Mouse (Mus musculus) E14TG2a.4 (cell line): ENCODE data around the gene Slc16a7.

Experiments used
- H3K27me3 ChIP-seq: 2 replicates; pipeline ENCODE4 v1.6.1; 2014; ENCODE audit warnings: low read length, control low read depth; ENCODE audit not compliant: insufficient read depth
- H3K36me3 ChIP-seq: 2 replicates; pipeline ENCODE4 v1.6.1; 2014; ENCODE audit warnings: low read length, control low read depth; ENCODE audit not compliant: insufficient read depth
- H3K4me1 ChIP-seq: replicated peaks from 2 replicates; pipeline ENCODE4 v1.6.1; 2014; ENCODE audit warnings: low read depth, low read length, control low read depth
- H3K4me3 ChIP-seq: replicated peaks from 2 replicates; pipeline ENCODE4 v1.5.1; 2014; ENCODE audit warnings: mild to moderate bottlenecking, low read length
- H3K9me3 ChIP-seq: 2 replicates; pipeline ENCODE4 v1.6.1; 2014; ENCODE audit warnings: low read length, control low read depth
- CTCF ChIP-seq: conservative IDR thresholded peaks from 2 replicates; pipeline ENCODE4 v1.5.1; 2014; ENCODE audit warnings: low read length
- NANOG ChIP-seq: IDR thresholded peaks from 2 replicates; pipeline ENCODE4 v1.6.1; 2014; ENCODE audit warnings: borderline replicate concordance, low read length, mixed read lengths
- POU5F1 ChIP-seq: IDR thresholded peaks from 2 replicates; pipeline ENCODE4 v1.6.1; 2014; ENCODE audit warnings: low read length, borderline replicate concordance

Slc16a7 gene

DNA sequence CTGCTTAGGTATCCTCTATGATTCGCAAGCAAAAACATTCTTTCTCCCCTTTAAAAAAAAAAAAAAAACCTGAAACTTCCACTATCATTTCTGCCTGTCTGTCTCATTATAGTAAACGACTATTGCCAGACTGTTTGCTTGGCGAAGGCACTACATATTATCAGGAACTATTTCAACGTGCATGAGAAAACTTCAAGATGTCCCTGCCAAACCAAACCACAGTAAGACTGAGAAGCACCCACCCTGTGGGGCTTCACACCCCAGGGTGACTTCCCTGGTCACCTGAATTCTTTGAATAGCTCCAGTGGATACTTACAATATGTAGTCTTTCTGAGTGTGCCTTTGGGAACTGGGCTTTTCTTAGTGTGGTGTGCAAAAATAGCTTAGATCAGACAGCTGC is 122.9 kb downstream of the Slc16a7 start:
- Histone ChIP-seq H3K9me3 (no peaks in the 10 kb centered on the region), H3K4me3 (no peak overlapping the region), H3K27me3 (no peaks in the 10 kb centered on the region), H3K4me1 (no peaks in the 10 kb centered on the region), H3K36me3 (no peaks in the 10 kb centered on the region)
- TF ChIP-seq NANOG (no peak), POU5F1 (no peak), CTCF (no peak)

DNA sequence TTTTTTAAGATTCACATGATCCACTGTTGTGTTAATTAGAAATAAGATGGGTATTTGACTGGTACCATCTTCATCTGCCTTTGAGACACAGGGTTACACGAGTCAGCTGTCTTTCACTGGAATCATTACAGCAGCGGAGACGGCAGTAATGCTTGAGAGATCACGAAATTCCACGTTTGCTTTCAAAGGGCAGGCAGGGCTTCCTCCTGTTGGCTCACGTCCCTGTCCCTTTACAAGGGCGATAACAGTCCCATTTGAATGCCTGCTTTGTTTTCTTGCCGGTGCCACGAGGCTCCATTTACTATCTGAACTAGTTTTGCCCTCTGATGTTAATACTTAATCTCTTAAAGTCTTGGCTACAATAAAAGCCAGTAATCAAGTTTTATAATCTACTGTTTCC is 123.4 kb downstream of the Slc16a7 start:
- no peaks in the 10 kb centered on the region for H3K27me3 ChIP-seq
- H3K4me1 ChIP-seq = no peaks in the 10 kb centered on the region
- no peak for TF ChIP-seq NANOG
- TF ChIP-seq CTCF = no peak
- no peak for TF ChIP-seq POU5F1
- no peaks in the 10 kb centered on the region for H3K9me3 ChIP-seq
- no peak overlapping the region for H3K4me3 ChIP-seq
- H3K36me3 ChIP-seq = no peaks in the 10 kb centered on the region

- H3K27me3 ChIP-seq = no peaks in the 10 kb centered on the region
- no peaks in the 10 kb centered on the region for H3K9me3 ChIP-seq
- H3K36me3 ChIP-seq = no peaks in the 10 kb centered on the region
- H3K4me3 ChIP-seq = no peak overlapping the region
- no peak for TF ChIP-seq CTCF
- TF ChIP-seq NANOG = no peak
- TF ChIP-seq POU5F1 = no peak
- no peaks in the 10 kb centered on the region for H3K4me1 ChIP-seq
Measured at GRCm38 (mm10) chr10:125265467-125265866, 123.8 kb downstream of the Slc16a7 start.

DNA sequence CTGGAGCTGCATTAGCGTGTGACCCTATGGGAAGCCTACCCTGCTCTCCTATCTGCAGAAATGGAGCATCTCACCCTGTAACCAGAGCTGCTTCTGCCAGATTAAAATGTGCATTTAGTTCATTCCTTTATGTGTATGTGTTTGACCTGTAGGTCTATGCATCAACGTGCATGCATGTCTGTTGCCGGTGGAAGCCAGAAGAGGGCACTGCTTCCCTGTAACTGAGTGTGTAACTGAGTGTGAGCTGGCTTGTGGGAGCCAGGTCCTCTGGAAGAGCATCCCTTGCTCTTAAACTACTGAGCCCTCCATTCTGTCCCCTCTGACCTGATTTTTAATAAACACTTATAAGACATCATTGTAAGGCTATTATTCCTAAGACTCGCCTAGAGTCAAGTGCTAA is 124.3 kb downstream of the Slc16a7 start:
- peak; percentile 41 for TF ChIP-seq CTCF
- TF ChIP-seq POU5F1 = no peak
- H3K36me3 ChIP-seq = no peaks in the 10 kb centered on the region
- no peak overlapping the region for H3K4me3 ChIP-seq
- no peaks in the 10 kb centered on the region for H3K27me3 ChIP-seq
- no peaks in the 10 kb centered on the region for H3K9me3 ChIP-seq
- H3K4me1 ChIP-seq = no peaks in the 10 kb centered on the region

DNA sequence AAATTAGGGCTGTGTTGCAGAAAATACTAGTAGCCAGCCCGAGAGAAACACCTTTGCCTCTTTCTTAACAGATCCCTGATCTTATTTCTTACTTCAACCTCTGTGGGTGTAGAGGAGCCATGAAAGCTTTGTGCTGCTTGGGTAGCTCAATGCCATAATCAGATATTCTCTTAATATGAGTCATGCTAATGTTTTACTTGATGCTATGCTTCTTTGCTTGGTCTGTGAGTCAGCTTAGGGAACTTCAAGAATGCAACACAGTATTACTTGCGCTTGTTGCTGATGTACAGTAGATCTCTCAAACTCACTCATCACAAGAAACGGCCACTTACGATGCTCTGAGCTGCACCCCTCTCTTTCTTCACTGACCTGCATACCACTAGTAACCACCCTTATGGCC is 133.4 kb downstream of the Slc16a7 start:
- Histone ChIP-seq H3K36me3 (no peaks in the 10 kb centered on the region), H3K9me3 (no peaks in the 10 kb centered on the region), H3K4me3 (no peak overlapping the region), H3K4me1 (no peaks in the 10 kb centered on the region), H3K27me3 (no peaks in the 10 kb centered on the region)
- TF ChIP-seq NANOG (no peak), POU5F1 (no peak), CTCF (no peak)

DNA sequence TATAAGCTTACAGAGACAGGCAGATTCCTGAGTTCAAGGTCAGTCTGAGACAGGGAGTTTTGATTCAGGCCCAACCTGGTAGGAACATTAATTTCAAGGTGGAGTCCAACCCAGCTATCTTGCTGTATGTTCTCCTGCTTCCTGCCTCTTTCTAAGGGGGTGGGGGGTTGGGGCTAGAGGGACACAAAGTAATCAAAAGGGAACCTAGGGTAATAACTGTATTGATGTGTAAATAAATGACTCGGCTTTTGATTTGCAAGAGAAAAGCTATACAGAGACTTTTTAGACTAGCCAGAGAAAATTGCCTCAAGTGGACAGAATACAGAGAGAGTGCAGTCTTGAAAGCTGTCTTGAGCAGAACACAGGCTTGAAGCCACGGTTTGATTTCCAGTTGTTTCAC is 174.7 kb downstream of the Slc16a7 start:
- Histone ChIP-seq H3K4me3 (no peak overlapping the region), H3K9me3 (peaks cover 27% of the 10 kb centered on the region), H3K27me3 (no peaks in the 10 kb centered on the region), H3K36me3 (0 out of 2 replicates have a peak, but pooled peaks cover 3% of the 10 kb centered on the region), H3K4me1 (peaks cover 20% of the 10 kb centered on the region)
- TF ChIP-seq NANOG = no peak
- no peak for TF ChIP-seq POU5F1
- TF ChIP-seq CTCF = no peak

DNA sequence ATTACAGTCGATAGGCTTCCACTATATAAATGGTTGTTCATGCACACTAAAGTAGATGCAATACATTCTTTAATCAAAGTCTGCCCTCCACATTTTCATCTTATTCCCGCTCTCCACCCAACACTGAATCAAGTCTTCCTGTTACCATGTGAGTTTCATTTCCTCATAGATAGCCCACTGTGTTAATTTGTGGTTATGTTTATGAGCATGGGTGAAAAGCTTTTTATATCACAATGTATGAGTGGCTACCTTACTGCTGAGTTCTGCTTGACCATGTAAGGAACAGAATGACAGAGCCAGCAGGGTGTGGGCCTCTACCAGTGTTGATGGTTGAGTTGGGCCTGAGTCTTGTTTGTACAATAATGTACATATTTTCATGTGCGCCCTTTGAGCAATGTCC is 175.5 kb downstream of the Slc16a7 start:
- TF ChIP-seq NANOG (no peak), POU5F1 (no peak), CTCF (no peak)
- Histone ChIP-seq H3K4me3 (no peak overlapping the region), H3K27me3 (no peaks in the 10 kb centered on the region), H3K4me1 (peaks cover 20% of the 10 kb centered on the region), H3K9me3 (peaks cover 27% of the 10 kb centered on the region), H3K36me3 (0 out of 2 replicates have a peak, but pooled peaks cover 3% of the 10 kb centered on the region)

- TF ChIP-seq NANOG = no peak
- no peak for TF ChIP-seq CTCF
- TF ChIP-seq POU5F1 = no peak
- Histone ChIP-seq H3K36me3 (no peaks in the 10 kb centered on the region), H3K4me3 (no peak overlapping the region), H3K4me1 (peaks cover 43% of the 10 kb centered on the region), H3K9me3 (no peaks in the 10 kb centered on the region), H3K27me3 (no peaks in the 10 kb centered on the region)
Measured at GRCm38 (mm10) chr10:125187544-125187943, 201.7 kb downstream of the Slc16a7 start.

DNA sequence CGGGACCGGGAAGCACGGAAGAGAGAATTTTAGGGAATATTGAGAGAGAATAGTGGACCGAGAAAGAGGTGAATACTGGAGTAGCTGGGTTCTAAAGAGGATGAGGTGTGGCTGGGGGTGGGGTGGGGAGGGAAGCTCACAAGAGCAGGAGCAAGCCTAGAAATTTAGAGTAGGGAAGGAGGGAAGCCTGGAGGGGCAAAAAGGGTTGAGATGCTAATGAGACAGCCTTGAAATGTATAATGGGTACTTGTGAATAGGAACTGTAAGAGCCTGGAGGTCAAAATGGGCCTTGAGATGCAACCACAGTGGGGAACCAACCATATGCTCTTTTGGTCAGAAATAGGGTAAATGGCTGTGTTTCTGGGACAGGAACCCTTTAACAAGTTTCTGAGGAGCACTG is 203.9 kb downstream of the Slc16a7 start:
- Histone ChIP-seq H3K4me3 (no peak overlapping the region), H3K9me3 (peaks cover 11% of the 10 kb centered on the region), H3K4me1 (peaks cover 51% of the 10 kb centered on the region), H3K27me3 (no peaks in the 10 kb centered on the region), H3K36me3 (0 out of 2 replicates have a peak, but pooled peaks cover 4% of the 10 kb centered on the region)
- no peak for TF ChIP-seq POU5F1
- peak; percentile 29; the same call in 1 of the 2 replicates for TF ChIP-seq NANOG
